Mouse (Mus musculus) C2C12 (cell line): ENCODE measurements around the gene 1700122O11Rik.

Source experiments
- CEBPB ChIP-seq: IDR thresholded peaks from one replicate; pipeline ENCODE4 v1.6.1; 2011; ENCODE audit warnings: low read depth, mild to moderate bottlenecking, control low read depth, moderate library complexity
- CTCF ChIP-seq: IDR thresholded peaks from one replicate; pipeline ENCODE4 v1.5.1; 2011; ENCODE audit not compliant: control insufficient read depth, insufficient read depth, insufficient read length
- MAX ChIP-seq: IDR thresholded peaks from one replicate; pipeline ENCODE4 v1.6.1; 2011; ENCODE audit warnings: mild to moderate bottlenecking, control low read depth
- MYOD1 ChIP-seq: IDR thresholded peaks from one replicate; pipeline ENCODE4 v1.6.1; 2011; ENCODE audit warnings: low read depth; ENCODE audit not compliant: control insufficient read depth, insufficient read length
- MYOG ChIP-seq: IDR thresholded peaks from one replicate; pipeline ENCODE4 v1.6.1; 2011; ENCODE audit not compliant: control insufficient read depth, insufficient read length; ENCODE audit errors: extremely low read depth
- USF1 ChIP-seq: IDR thresholded peaks from one replicate; pipeline ENCODE4 v1.6.1; 2011; ENCODE audit warnings: low read depth, mild to moderate bottlenecking, control low read depth, moderate library complexity

DNA sequence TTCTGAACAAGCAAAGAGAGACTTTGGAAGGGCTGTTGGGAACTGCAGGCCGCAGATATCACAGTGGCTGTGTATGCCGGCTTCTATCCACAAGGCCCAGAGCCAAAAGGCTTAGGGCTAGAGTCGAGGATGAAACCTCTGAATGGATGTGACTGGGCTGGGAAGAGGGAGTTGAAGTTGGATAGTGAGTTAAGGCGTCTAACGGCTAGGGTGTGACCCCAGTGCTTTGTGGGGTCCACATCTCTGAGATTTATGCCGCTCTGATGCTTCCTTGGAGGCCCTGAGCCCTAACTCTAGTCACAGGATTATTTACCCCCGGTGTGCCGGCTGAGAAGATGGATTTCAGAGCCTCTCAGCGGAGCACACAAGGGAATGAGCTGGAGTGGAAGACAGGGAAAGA, 33.5 kb downstream of the 1700122O11Rik start:
- TF ChIP-seq CTCF (no peak), MYOG (no peak), MAX (no peak), USF1 (no peak), MYOD1 (no peak), CEBPB (no peak)
